Comparison of ENCODE assay signal across 17 mouse cellular contexts in the genomic region with DNA sequence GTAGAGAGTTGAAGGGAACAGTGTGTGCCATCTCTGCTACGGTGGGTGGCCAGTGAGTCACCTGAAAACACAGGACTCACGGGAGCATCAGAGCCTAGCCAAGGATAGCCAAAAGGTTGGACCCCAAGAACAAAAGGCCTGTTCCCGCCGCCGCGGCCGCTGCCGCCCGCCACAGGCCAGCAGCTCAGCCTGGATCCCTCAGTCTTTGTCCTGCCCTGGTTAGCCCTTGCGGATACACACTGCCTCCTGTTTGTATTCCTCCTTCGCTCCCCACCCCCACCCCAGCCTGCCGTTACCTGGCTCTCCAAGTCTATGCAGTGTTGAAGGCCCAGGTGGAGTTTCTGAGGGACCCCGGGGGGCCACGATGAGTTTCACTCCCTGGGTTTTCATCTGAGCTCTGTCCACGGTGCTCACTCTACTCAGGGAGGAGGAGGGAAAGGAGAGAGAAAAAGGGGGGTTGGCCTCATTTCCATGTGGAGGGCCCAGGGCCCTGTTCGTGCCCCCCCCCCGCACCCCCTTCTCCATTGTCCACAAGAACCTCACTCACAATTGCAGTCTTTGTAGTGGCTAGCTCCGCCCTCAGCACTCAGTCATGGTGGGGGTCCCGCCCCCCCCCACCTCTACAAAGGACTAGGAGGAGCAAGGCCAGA. TPM values are rescaled to one million over a fixed set of nuclear protein-coding genes. Genes with fewer than 3 reads are reported as not detected.
DNase-seq lines count a peak whose midpoint lies in the region; ATAC-seq and TF ChIP-seq lines count a peak whose summit lies in the region.
"Had no signal": no experiment of that assay in that cellular context is flagged by ENCODE, and none has a peak within 500 bp of the region (broad histone marks: within the 10 kb centered on the region; RNA-seq: fewer than 3 reads in every experiment).

No protein-coding gene starts in this region.

- no peaks in the 10 kb centered on the region for H3K9me3 ChIP-seq in forebrain, embryonic 12.5 days
- H3K9me3 ChIP-seq in hindbrain, embryonic 16.5 days (ENCODE audit: control insufficient read depth, low read length) = no peaks in the 10 kb centered on the region
- no peaks in the 10 kb centered on the region for H3K9me3 ChIP-seq in neural tube, embryonic 12.5 days
- no peaks in the 10 kb centered on the region for H3K9me3 ChIP-seq in kidney, embryonic 16.5 days (ENCODE audit: low read length)
- H3K9me3 ChIP-seq: stomach, embryonic 15.5 days had no signal

- H3K9ac ChIP-seq in forebrain, embryonic 12.5 days = peak overlapping the region; percentile 70
- peak overlapping the region; percentile 51; the same call in 1 of the 2 replicates for H3K9ac ChIP-seq in hindbrain, embryonic 16.5 days (ENCODE audit: low read depth, low read length)
- H3K9ac ChIP-seq in neural tube, embryonic 12.5 days = peak overlapping the region; percentile 67
- no peak overlapping the region for H3K9ac ChIP-seq in kidney, embryonic 16.5 days (replicated peaks; ENCODE audit: low read length)
- H3K9ac ChIP-seq: liver, embryonic 14.5 days; stomach, embryonic 15.5 days had no signal

- WGBS in forebrain, embryonic 12.5 days = 1% methylated on average over 19 of the region's 19 CpGs
- WGBS in hindbrain, embryonic 16.5 days = 4% methylated on average over 12 of the region's 19 CpGs
- 3% methylated on average over 19 of the region's 19 CpGs for WGBS in neural tube, embryonic 12.5 days
- WGBS in kidney, embryonic 16.5 days = 13% methylated on average over 19 of the region's 19 CpGs
- 27% methylated on average over 19 of the region's 19 CpGs for WGBS in thymus, adult 2 months

- H3K4me2 ChIP-seq in forebrain, embryonic 12.5 days = peak overlapping the region; percentile 68
- H3K4me2 ChIP-seq in hindbrain, embryonic 16.5 days (ENCODE audit: low read length) = peak overlapping the region; percentile 12
- peak overlapping the region; percentile 67 for H3K4me2 ChIP-seq in neural tube, embryonic 12.5 days (replicated peaks)
- H3K4me2 ChIP-seq in kidney, embryonic 16.5 days (replicated peaks; ENCODE audit: low read depth, low read length) = no peak overlapping the region
- H3K4me2 ChIP-seq: stomach, embryonic 15.5 days had no signal

- TF ChIP-seq POLR2A in thymus, adult 2 months (IDR thresholded peaks at IDR 0.05; ENCODE audit: control insufficient read depth, extremely low read depth, insufficient read depth, low read length, poor library complexity) = no peak

- 0 out of 2 replicates have a peak, but pooled peaks have one; percentile 5 for ATAC-seq in forebrain, embryonic 12.5 days (ENCODE audit: low FRiP score)
- ATAC-seq in hindbrain, embryonic 16.5 days = no peak
- no peak for ATAC-seq in neural tube, embryonic 12.5 days (ENCODE audit: low FRiP score, low read depth)
- no peak for ATAC-seq in kidney, embryonic 16.5 days (ENCODE audit: low FRiP score, low TSS enrichment)

- H3K27ac ChIP-seq in forebrain, embryonic 12.5 days = peak overlapping the region; percentile 99
- peak overlapping the region; percentile 98 for H3K27ac ChIP-seq in hindbrain, embryonic 16.5 days (ENCODE audit: low read depth, low read length)
- H3K27ac ChIP-seq in neural tube, embryonic 12.5 days = peak overlapping the region; percentile 99
- H3K27ac ChIP-seq in kidney, embryonic 16.5 days (ENCODE audit: low read length) = no peak overlapping the region
- H3K27ac ChIP-seq in thymus, adult 2 months (ENCODE audit: control insufficient read depth, insufficient read depth, low read length) = no peak overlapping the region
- H3K27ac ChIP-seq: liver, embryonic 14.5 days; stomach, embryonic 15.5 days had no signal

- H3K4me1 ChIP-seq in forebrain, embryonic 12.5 days = peaks cover 77% of the 10 kb centered on the region
- peaks cover 15% of the 10 kb centered on the region for H3K4me1 ChIP-seq in hindbrain, embryonic 16.5 days (ENCODE audit: control insufficient read depth, insufficient read depth, low read depth, low read length)
- H3K4me1 ChIP-seq in neural tube, embryonic 12.5 days = peaks cover 52% of the 10 kb centered on the region
- H3K4me1 ChIP-seq in kidney, embryonic 16.5 days (ENCODE audit: insufficient read depth, low read length) = peaks cover 38% of the 10 kb centered on the region
- no peaks in the 10 kb centered on the region for H3K4me1 ChIP-seq in thymus, adult 2 months (replicated peaks; ENCODE audit: control insufficient read depth, insufficient read depth, low read length)

- DNase-seq in embryo, embryonic 10 days (ENCODE audit: low spot score) = peak; percentile 58
- DNase-seq in thymus, postnatal 14 days = no peak
- no peak for DNase-seq in layer of hippocampus, adult 18-20 months (ENCODE audit: low spot score in 2 of 2)
- no peak for DNase-seq in thymus, adult 2 months
- DNase-seq: cerebellum, postnatal 14 days; gastrocnemius, postnatal 36 days; kidney, adult 2 months; lung, postnatal 36 days had no signal

- peaks cover 8% of the 10 kb centered on the region for H3K36me3 ChIP-seq in forebrain, embryonic 12.5 days (replicated peaks)
- no peaks in the 10 kb centered on the region for H3K36me3 ChIP-seq in hindbrain, embryonic 16.5 days (ENCODE audit: control insufficient read depth, insufficient read depth, low read length)
- no peaks in the 10 kb centered on the region for H3K36me3 ChIP-seq in neural tube, embryonic 12.5 days
- no peaks in the 10 kb centered on the region for H3K36me3 ChIP-seq in kidney, embryonic 16.5 days (ENCODE audit: insufficient read depth, low read length)
- H3K36me3 ChIP-seq in thymus, adult 2 months (ENCODE audit: control insufficient read depth, insufficient read depth, low read length) = no peaks in the 10 kb centered on the region
- H3K36me3 ChIP-seq: stomach, embryonic 15.5 days had no signal

- TF ChIP-seq CTCF in thymus, adult 2 months (IDR thresholded peaks at IDR 0.05; ENCODE audit: borderline replicate concordance, control insufficient read depth, extremely low read depth, insufficient read depth, low read length, poor library complexity) = no peak

- peak overlapping the region; percentile 43 for H3K4me3 ChIP-seq in forebrain, embryonic 12.5 days (replicated peaks)
- H3K4me3 ChIP-seq in hindbrain, embryonic 16.5 days (ENCODE audit: low read length) = peak overlapping the region; percentile 4; the same call in 1 of the 2 replicates
- peak overlapping the region; percentile 32 for H3K4me3 ChIP-seq in neural tube, embryonic 12.5 days
- H3K4me3 ChIP-seq in kidney, embryonic 16.5 days (ENCODE audit: low read length) = no peak overlapping the region
- H3K4me3 ChIP-seq in thymus, adult 2 months (ENCODE audit: control insufficient read depth, insufficient read depth, low read length) = no peak overlapping the region
- H3K4me3 ChIP-seq: erythroblast, embryonic 14.5 days had no signal

- H3K27me3 ChIP-seq in forebrain, embryonic 12.5 days = peaks cover 32% of the 10 kb centered on the region; the same call in 1 of the 2 replicates
- 0 out of 2 replicates have a peak, but pooled peaks cover 4% of the 10 kb centered on the region for H3K27me3 ChIP-seq in hindbrain, embryonic 16.5 days (replicated peaks; ENCODE audit: control insufficient read depth, insufficient read depth, low read length)
- H3K27me3 ChIP-seq in neural tube, embryonic 12.5 days (replicated peaks) = peaks cover 29% of the 10 kb centered on the region
- peaks cover 74% of the 10 kb centered on the region for H3K27me3 ChIP-seq in kidney, embryonic 16.5 days (ENCODE audit: insufficient read depth, low read length)
- peaks cover 15% of the 10 kb centered on the region; the same call in 1 of the 2 replicates for H3K27me3 ChIP-seq in thymus, adult 2 months (ENCODE audit: control insufficient read depth, insufficient read depth, low read length)

RNA-seq across cellular contexts. Expression of a gene that starts 31.4 kb away (rescaled TPM):
- polyA plus RNA-seq in forebrain, embryonic 12.5 days (2016; fragmentation: Nextera tagmentation; extraction: Ambion mirVana) = 62.6 and 64.5 TPM in 2 replicates
- 12.0 and 33.7 TPM in 2 replicates for polyA plus RNA-seq in hindbrain, embryonic 16.5 days (2015; fragmentation: Nextera tagmentation; extraction: Ambion mirVana)
- 62.4 and 64.7 TPM in 2 replicates for polyA plus RNA-seq in neural tube, embryonic 12.5 days (2016; fragmentation: Nextera tagmentation; extraction: Ambion mirVana)
- total RNA-seq in layer of hippocampus, adult 18-20 months (2021) = 10 to 100 TPM; 50.9 to 55.6 TPM
- 16.0 and 27.1 TPM in 2 replicates for polyA plus RNA-seq in kidney, embryonic 16.5 days (2015; fragmentation: Nextera tagmentation; extraction: Ambion mirVana)
- 76.7 and 78.3 TPM in 2 replicates for polyA plus RNA-seq in thymus, adult 2 months (2012; rRNA removed)

RNA-seq across cellular contexts. Expression of a gene that starts 39.4 kb away (rescaled TPM):
- polyA plus RNA-seq in forebrain, embryonic 12.5 days (2016; fragmentation: Nextera tagmentation; extraction: Ambion mirVana) = 0.11 and 0.41 TPM in 2 replicates
- 0.13 and 0.26 TPM in 2 replicates for polyA plus RNA-seq in hindbrain, embryonic 16.5 days (2015; fragmentation: Nextera tagmentation; extraction: Ambion mirVana)
- 0.27 and 0.34 TPM in 2 replicates for polyA plus RNA-seq in neural tube, embryonic 12.5 days (2016; fragmentation: Nextera tagmentation; extraction: Ambion mirVana)
- total RNA-seq in layer of hippocampus, adult 18-20 months (2021) = under 1 TPM; 0.27 to 0.28 TPM
- not detected in 2 replicates for polyA plus RNA-seq in kidney, embryonic 16.5 days (2015; fragmentation: Nextera tagmentation; extraction: Ambion mirVana)
- 0.08 and 0.19 TPM in 2 replicates for polyA plus RNA-seq in thymus, adult 2 months (2012; rRNA removed)
- total RNA-seq: CH12.LX; gastrocnemius, postnatal 36 days; left cerebral cortex, postnatal 25 days had no signal
- polyA plus RNA-seq: erythroblast, embryonic 14.5 days; kidney, adult 2 months; liver, embryonic 14.5 days had no signal

Comparison
In these comparisons a context has a peak if more than half of its experiments do, and no peak if none do; other contexts are left out.
1. H3K27ac ChIP-seq: peak in forebrain, embryonic 12.5 days (single experiment), hindbrain, embryonic 16.5 days (single experiment) and neural tube, embryonic 12.5 days (single experiment); none in kidney, embryonic 16.5 days (single experiment) and thymus, adult 2 months (single experiment).
2. H3K4me3 ChIP-seq: peak in forebrain, embryonic 12.5 days (single experiment), hindbrain, embryonic 16.5 days (single experiment) and neural tube, embryonic 12.5 days (single experiment); none in kidney, embryonic 16.5 days (single experiment) and thymus, adult 2 months (single experiment).